Mouse (Mus musculus) heart, postnatal 0 days (tissue): ENCODE measurements around the gene Trim54.

Experiments
- CTCF ChIP-seq: IDR thresholded peaks from 2 replicates; pipeline ENCODE4 v1.5.1; 2016; ENCODE audit warnings: antibody characterized with exemption, control low read depth, low read depth
- EP300 ChIP-seq: IDR thresholded peaks from 2 replicates; pipeline ENCODE4 v1.6.1; 2016; ENCODE audit warnings: antibody characterized with exemption, low read depth

- TF ChIP-seq CTCF (no peak), EP300 (no peak)
Measured at GRCm38 (mm10) chr5:31154152-31154553, 37.6 kb downstream of the Trim54 start, which contains the start of gene Mpv17.
